Mouse (Mus musculus) ovary, postnatal 36 days (tissue): ENCODE measurements around the gene Wnt10a.
"Not testable (repeated sequence)": the region's sequence is repeated elsewhere in the genome, so short reads cannot be mapped to it uniquely, and the experiment has no call there.

Experiments used
- DNase-seq: peaks from one replicate; pipeline ENCODE4 v3.0.0; 2022; ENCODE audit warnings: low spot score, mixed read lengths

Wnt10a gene

DNA sequence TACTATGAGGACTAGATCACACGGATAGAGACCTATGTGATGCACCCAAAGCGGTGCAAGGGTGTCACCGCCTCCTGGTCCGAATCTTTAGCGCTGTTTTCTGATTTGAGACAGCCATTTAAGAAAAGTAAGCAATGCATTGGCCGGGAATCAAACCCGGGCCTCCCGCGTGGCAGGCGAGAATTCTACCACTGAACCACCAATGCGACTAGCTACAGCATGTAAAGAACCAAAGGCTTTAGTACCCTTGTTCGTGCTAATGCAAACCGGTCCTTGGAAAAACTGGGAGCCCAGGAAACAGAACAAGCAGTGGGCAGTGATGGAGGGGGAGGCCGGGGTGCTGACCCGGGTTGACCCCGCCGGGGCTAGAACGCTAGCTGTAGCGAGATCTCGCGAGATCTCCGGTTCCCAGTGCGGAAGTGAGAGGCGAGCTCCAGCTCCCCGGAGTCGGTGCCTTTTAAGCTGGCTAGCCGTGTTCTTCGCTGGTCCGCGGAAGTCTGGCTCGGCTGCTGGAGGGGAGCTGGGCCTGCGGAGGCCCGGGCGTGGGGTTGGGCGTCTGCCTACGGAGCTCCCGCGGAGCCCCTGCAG lies 25.4 kb downstream of the Wnt10a start:
- peak; percentile 88 for DNase-seq

- no peak for DNase-seq
Observed at GRCm38 (mm10) chr1:74817219-74817618, 25.9 kb downstream of the Wnt10a start.

GRCm38 (mm10) chr1:74818509-74818908 lies 27.2 kb downstream of the Wnt10a start:
- DNase-seq = no peak

- DNase-seq = not testable (repeated sequence)
Observed at GRCm38 (mm10) chr1:74823598-74823997, 32.3 kb downstream of the Wnt10a start.

- DNase-seq = no peak
Observed at GRCm38 (mm10) chr1:74824518-74825302, 33.4 kb downstream of the Wnt10a start.

- no peak for DNase-seq
Observed at GRCm38 (mm10) chr1:74830061-74830460, 38.7 kb downstream of the Wnt10a start.

- DNase-seq = no peak
Observed at GRCm38 (mm10) chr1:74833255-74833654, 41.9 kb downstream of the Wnt10a start.

DNA sequence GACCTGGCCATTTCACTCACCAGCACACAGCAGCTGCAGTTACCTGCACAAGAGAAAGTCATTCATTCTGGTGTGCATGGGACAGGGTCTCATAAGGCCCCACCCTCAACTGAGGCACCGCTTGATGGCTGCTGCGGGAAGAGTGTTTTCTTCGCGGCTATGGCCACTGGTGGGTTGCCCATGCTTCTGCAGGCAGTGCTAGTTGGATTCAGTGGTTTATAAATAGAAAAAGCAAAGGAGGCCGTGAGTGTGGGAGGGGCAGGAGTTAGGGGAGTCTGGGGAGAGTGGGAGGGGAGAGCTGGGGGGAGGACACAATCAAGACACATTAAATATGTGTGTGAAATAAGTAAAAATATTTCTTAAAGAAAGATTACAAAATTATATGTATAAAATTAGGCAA lies 51.8 kb downstream of the Wnt10a start:
- DNase-seq = no peak

- DNase-seq = no peak
Observed at GRCm38 (mm10) chr1:74846341-74846740, 55.0 kb downstream of the Wnt10a start.

DNA sequence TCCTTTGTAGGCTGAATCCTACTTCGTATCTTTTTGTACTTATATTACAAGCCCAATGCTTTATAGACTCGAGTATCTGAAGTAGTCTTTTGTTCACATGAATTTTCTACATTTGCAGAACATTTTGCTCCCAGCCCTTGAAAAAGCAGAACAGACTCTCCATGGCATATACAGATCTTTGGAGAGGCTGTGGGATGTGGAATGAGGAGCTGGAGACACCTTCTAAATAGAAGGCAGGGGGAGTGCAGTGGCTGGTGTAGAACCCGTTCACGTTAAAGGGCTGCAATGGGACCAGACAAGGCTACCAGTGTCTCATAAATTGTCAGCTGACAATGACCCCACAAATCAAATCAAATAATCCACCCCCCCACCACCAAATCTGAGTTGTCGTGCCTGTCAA lies 57.6 kb downstream of the Wnt10a start:
- no peak for DNase-seq

GRCm38 (mm10) chr1:74850251-74850650 lies 58.9 kb downstream of the Wnt10a start:
- DNase-seq = no peak

- DNase-seq = no peak
Observed at GRCm38 (mm10) chr1:74851001-74851775, 59.9 kb downstream of the Wnt10a start.
